Mouse (Mus musculus) stomach, embryonic 14.5 days (tissue): ENCODE results near the gene Gstm1. TPM values are rescaled to one million over a fixed set of nuclear protein-coding genes. Genes with fewer than 3 reads are reported as not detected.
"Not testable (repeated sequence)": the region's sequence is repeated elsewhere in the genome, so short reads cannot be mapped to it uniquely, and the experiment has no call there.

Source experiments
- ATAC-seq: fragments of 200-750 bp; cut with Nextera tagmentation; 2 replicates; pipeline ENCODE4 v1.8.0; 2017; ENCODE audit warnings: low read depth, moderate TSS enrichment; ENCODE audit not compliant: insufficient number of reproducible peaks, insufficient read depth, low FRiP score
- H3K27ac ChIP-seq: fragments of 300-500 bp; sonication (generic); 2 replicates; pipeline ENCODE4 v1.5.1; 2014; ENCODE audit warnings: mild to moderate bottlenecking, low read length, moderate library complexity, mixed read lengths
- H3K27me3 ChIP-seq: fragments of 300-500 bp; sonication (generic); 2 replicates; pipeline ENCODE4 v1.6.1; 2014; ENCODE audit warnings: low read length, control low read depth, mixed read lengths; ENCODE audit not compliant: control insufficient read depth, insufficient read depth
- H3K36me3 ChIP-seq: fragments of 300-500 bp; sonication (generic); 2 replicates; pipeline ENCODE4 v1.6.1; 2014; ENCODE audit warnings: mild to moderate bottlenecking, control low read depth, low read length, moderate library complexity, mixed read lengths; ENCODE audit not compliant: control insufficient read depth, insufficient read depth
- H3K4me1 ChIP-seq: fragments of 300-500 bp; sonication (generic); 2 replicates; pipeline ENCODE4 v1.6.1; 2014; ENCODE audit warnings: low read length, control low read depth, mixed read lengths; ENCODE audit not compliant: control insufficient read depth, insufficient read depth
- H3K4me2 ChIP-seq: fragments of 300-500 bp; sonication (generic); replicated peaks from 2 replicates; pipeline ENCODE4 v1.6.1; 2014; ENCODE audit warnings: low read depth, low read length, control low read depth
- H3K4me3 ChIP-seq: fragments of 300-500 bp; sonication (generic); 2 replicates; pipeline ENCODE4 v1.5.1; 2014; ENCODE audit warnings: low read depth, low read length, control low read depth
- H3K9ac ChIP-seq: fragments of 300-500 bp; sonication (generic); replicated peaks from 2 replicates; pipeline ENCODE4 v1.6.1; 2014; ENCODE audit warnings: low read depth, mild to moderate bottlenecking, control low read depth, low read length, moderate library complexity, mixed read lengths
- H3K9me3 ChIP-seq: fragments of 300-500 bp; sonication (generic); 2 replicates; pipeline ENCODE4 v1.6.1; 2016; ENCODE audit warnings: low read depth, low read length, control low read depth; ENCODE audit not compliant: control insufficient read depth
- WGBS: fragments of 180-500 bp; shearing (Covaris S2); extraction: QIAGEN DNeasy Blood & Tissue Kit; methylation state at CpG from one replicate; pipeline ENCODE4 v1.1.7; 2014; 5-methylcytosine and 5-hydroxymethylcytosine counted together
- polyA plus RNA-seq: library from polyadenylated mRNA; unstranded; fragments of >200 nt; fragmentation: Nextera tagmentation; extraction: Ambion mirVana; gene quantifications from 2 replicates; pipeline ENCODE4 v1.2.1, GENCODE M21; 2014

Gstm1 gene
- polyA plus RNA-seq, 1 experiment from 2014 or later, result 324 TPM

DNA sequence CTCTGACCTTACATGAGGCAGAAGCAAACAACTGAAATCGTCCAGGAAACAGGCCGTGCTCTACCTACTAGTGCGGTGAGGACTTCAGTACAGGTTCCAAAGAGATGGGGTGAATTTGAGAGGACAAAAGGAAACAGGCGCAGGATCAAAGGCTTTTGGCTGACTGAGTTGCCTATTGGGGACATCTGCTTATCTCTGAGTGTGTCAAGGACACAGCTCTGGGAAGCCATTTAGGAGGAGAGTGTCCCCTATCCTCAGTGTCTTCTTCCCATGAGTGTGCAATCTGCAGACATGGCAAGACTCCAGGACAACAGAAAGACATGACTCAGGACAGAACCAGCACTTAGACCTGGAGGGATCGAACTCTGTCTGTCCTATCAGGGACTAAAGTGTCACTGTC lies 33.3 kb downstream of the Gstm1 start:
- Histone ChIP-seq H3K9ac (no peak overlapping the region), H3K4me1 (peaks cover 14% of the 10 kb centered on the region), H3K27me3 (no peaks in the 10 kb centered on the region), H3K27ac (no peak overlapping the region), H3K4me2 (no peak overlapping the region), H3K9me3 (no peaks in the 10 kb centered on the region), H3K36me3 (no peaks in the 10 kb centered on the region), H3K4me3 (no peak overlapping the region)
- WGBS, result 82% methylated on average over 5 of the region's 5 CpGs
- ATAC-seq, result no peak

DNA sequence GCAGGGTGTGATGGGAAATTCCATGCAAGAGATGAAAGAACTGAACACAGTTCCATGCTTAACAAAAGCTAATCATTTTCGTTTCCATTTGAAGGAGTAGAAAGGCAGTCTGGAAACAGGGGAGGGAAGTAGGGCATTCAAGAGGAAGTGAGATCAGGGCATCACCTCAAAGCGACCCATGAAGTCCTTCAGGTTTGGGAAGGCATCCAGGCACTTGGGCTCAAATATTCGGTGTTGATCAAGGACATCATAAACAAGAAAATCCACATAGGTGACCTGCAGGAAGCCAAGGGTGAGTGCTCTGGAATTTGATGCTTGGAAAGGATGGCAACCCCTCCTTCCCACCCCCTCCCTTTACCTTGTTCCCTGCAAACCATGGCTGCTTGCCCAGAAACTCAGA lies 34.0 kb downstream of the Gstm1 start:
- Histone ChIP-seq H3K4me3 (no peak overlapping the region), H3K27me3 (no peaks in the 10 kb centered on the region), H3K36me3 (no peaks in the 10 kb centered on the region), H3K9me3 (no peaks in the 10 kb centered on the region), H3K9ac (no peak overlapping the region), H3K27ac (no peak overlapping the region), H3K4me1 (peaks cover 14% of the 10 kb centered on the region), H3K4me2 (no peak overlapping the region)
- 58% methylated on average over 3 of the region's 3 CpGs for WGBS
- no peak for ATAC-seq

- Histone ChIP-seq H3K9ac (no peak overlapping the region), H3K27me3 (no peaks in the 10 kb centered on the region), H3K36me3 (no peaks in the 10 kb centered on the region), H3K27ac (no peak overlapping the region), H3K4me3 (no peak overlapping the region), H3K4me2 (no peak overlapping the region), H3K4me1 (peaks cover 14% of the 10 kb centered on the region), H3K9me3 (no peaks in the 10 kb centered on the region)
- ATAC-seq, result no peak
- WGBS, result 77% methylated on average over 6 of the region's 6 CpGs
Measured at GRCm38 (mm10) chr3:107982726-107983125, 35.0 kb downstream of the Gstm1 start.

DNA sequence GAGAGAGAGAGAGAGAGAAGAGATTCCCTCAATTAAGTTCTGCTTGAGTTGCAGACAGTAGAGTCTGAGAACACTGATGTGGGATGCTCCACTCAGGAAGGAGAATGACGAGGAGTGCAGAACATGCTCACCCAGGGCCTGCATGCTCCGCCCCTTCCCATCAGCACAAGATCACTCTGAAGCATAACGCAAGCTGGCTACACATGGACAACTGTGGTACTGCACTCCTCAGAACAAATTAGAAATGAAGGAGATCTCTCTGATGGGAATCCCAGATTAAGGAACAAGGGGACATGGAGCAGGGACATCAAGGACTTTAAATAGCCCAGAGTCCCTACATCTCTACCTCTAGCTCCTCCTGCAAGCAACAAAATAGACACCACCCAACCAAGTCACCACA lies 36.5 kb downstream of the Gstm1 start:
- Histone ChIP-seq H3K9ac (no peak overlapping the region), H3K27me3 (no peaks in the 10 kb centered on the region), H3K9me3 (no peaks in the 10 kb centered on the region), H3K4me1 (peaks cover 10% of the 10 kb centered on the region), H3K4me3 (no peak overlapping the region), H3K36me3 (no peaks in the 10 kb centered on the region), H3K4me2 (no peak overlapping the region), H3K27ac (no peak overlapping the region)
- no peak for ATAC-seq
- 70% methylated on average over 3 of the region's 3 CpGs for WGBS

DNA sequence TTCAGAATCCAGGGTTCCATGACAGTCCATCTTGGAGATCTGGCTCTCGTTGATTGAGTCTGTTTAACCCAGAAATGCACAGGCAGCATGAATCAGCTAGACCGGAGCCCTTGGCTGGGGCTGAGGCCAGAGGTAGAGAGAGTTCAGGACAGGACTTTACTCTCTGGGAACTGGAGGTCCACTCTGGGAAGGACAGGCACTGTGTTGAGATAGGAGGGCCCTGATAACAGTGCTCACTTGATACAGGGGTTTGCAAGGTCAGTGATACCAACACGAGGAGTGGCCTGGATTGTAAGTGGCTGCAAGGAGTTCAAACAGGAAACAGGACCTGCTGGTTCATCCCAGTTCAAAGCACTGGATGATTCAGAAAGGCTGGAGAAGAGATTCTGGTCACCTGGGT lies 40.1 kb downstream of the Gstm1 start:
- 60% methylated on average over 3 of the region's 3 CpGs for WGBS
- ATAC-seq, result 0 out of 2 replicates have a peak, but pooled peaks have one; percentile 23
- Histone ChIP-seq H3K27me3 (no peaks in the 10 kb centered on the region), H3K36me3 (no peaks in the 10 kb centered on the region), H3K4me3 (no peak overlapping the region), H3K27ac (no peak overlapping the region), H3K9me3 (no peaks in the 10 kb centered on the region), H3K4me2 (no peak overlapping the region), H3K9ac (no peak overlapping the region), H3K4me1 (no peaks in the 10 kb centered on the region)

GRCm38 (mm10) chr3:107974237-107974636 lies 43.5 kb downstream of the Gstm1 start:
- Histone ChIP-seq H3K4me2 (no peak overlapping the region), H3K27ac (no peak overlapping the region), H3K4me1 (0 out of 2 replicates have a peak, but pooled peaks cover 3% of the 10 kb centered on the region), H3K4me3 (no peak overlapping the region), H3K9me3 (no peaks in the 10 kb centered on the region), H3K9ac (no peak overlapping the region), H3K36me3 (no peaks in the 10 kb centered on the region), H3K27me3 (no peaks in the 10 kb centered on the region)
- ATAC-seq, result no peak
- 94% methylated on average over 1 of the region's 1 CpGs for WGBS

DNA sequence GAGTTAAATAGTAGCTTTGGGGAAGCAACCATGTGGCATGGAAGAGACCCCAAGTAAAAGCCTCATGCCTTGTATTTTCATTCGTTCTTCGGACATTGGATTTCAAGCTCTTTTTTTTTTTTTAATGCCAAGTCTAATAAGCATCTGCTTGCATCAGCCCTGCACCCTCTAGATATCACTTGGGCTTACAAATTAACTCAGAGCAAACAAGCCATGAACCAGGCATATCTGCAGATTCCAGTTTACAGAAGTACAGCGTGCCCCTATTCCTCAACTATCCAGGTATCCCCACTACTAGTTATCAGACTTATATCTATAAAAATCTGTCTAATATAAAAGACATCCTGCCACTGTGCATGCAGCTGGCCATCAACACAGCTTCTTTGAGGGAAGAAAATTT lies 45.7 kb downstream of the Gstm1 start:
- WGBS, result 73% methylated on average over 3 of the region's 3 CpGs
- Histone ChIP-seq H3K27ac (no peak overlapping the region), H3K4me1 (0 out of 2 replicates have a peak, but pooled peaks cover 3% of the 10 kb centered on the region), H3K9ac (no peak overlapping the region), H3K4me2 (no peak overlapping the region), H3K4me3 (no peak overlapping the region), H3K9me3 (no peaks in the 10 kb centered on the region), H3K27me3 (no peaks in the 10 kb centered on the region), H3K36me3 (no peaks in the 10 kb centered on the region)
- no peak for ATAC-seq

DNA sequence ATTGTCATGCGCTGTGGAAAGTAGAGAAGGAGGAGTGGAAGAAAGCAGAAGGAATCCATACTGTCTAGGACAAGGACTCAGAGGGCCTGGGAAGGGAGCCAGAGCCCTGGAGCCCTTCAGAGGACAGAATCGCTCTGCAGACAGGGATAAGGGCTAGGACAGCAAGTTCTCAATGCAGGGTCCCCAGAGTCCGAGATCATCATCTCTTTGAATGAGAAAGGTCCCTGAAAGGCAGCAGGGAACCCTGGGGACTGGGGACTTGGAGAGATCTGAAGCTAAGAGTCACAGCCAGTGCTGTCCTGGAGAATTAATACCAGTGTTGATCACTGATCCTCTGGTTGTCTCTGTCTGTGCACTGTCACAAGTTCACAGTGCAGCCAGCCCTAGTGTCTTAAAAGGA lies 46.7 kb downstream of the Gstm1 start:
- not testable (repeated sequence) for ATAC-seq, H3K27me3 ChIP-seq, H3K9me3 ChIP-seq, H3K4me1 ChIP-seq, H3K9ac ChIP-seq, H3K4me2 ChIP-seq, H3K27ac ChIP-seq, H3K36me3 ChIP-seq, H3K4me3 ChIP-seq
- WGBS, result 60% methylated on average over 3 of the region's 3 CpGs

DNA sequence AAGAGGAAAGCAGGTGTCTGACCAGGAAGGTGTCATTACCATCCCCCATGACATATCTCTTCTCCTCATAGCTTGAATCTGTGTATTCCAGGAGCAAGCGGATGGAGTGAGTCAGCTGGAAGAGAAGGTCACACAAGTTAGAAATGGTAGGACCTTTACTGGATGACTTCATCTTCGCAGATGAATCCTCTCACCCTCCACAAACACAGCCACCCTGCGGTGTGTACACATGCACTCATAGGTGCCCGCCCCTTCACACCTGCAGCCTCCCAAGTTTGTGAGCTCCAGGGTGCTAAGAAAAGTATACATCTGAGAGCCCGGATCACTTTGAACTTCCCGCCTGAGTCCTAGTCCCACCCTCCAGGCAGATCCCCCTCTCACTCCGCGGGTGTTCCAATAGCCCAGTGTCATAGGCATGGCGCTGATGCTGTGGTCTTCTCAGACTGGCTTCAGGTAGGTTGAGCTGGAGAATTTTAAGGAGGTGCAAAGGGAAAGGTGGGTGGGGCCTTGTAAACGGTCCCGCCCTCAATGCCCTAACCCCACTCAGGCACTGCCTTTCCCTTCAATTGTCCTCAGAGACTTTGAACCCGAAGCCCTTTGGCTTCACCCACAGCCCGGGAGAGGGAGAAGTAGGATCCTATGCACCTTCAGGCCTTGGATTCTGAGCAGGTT lies 48.9 kb downstream of the Gstm1 start, which contains the start of gene Gstm3:
Gstm3 (minus strand) TSS at position 560 of the 672 bp plus-strand sequence.
- no peak within 1 kb of the TSS for H3K27ac ChIP-seq
- H3K9me3 ChIP-seq, result no peaks in the 10 kb centered on the region
- peak; percentile 63 for ATAC-seq
- H3K27me3 ChIP-seq, result no peaks in the 10 kb centered on the region
- 46% methylated on average over 13 of the region's 13 CpGs for WGBS
- H3K9ac ChIP-seq, result no peak within 1 kb of the TSS
- no peak within 1 kb of the TSS for H3K4me3 ChIP-seq
- no peak within 1 kb of the TSS for H3K4me2 ChIP-seq
- H3K36me3 ChIP-seq, result no peaks in the 10 kb centered on the region
- H3K4me1 ChIP-seq, result 0 out of 2 replicates have a peak, but pooled peaks cover 3% of the 10 kb centered on the region
